Mouse (Mus musculus): ENCODE results near the gene Prkd2.

Gene Prkd2

DNA sequence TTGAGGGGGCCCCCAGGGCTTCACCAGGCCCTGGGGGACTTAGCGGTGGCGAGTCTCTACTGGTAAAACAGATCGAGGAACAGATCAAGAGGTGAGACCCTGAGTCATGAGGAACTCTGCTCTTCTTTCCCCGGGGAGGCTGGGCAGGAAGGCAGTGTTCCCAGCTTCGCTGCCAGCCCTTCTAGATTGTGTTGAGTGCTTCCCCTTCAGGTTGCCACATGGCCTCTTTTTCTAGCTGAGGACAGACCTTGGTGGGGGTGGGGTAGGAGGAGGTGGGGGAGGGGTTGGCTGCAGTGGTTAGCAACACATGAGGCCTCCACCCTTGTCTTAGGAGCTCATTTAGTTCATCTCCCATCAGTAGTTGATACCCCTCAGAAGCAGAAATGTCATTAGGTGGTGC, 16.1 kb upstream of the Prkd2 start:
- in situ Hi-C loops (cut with MboI) = no loop called here

DNA sequence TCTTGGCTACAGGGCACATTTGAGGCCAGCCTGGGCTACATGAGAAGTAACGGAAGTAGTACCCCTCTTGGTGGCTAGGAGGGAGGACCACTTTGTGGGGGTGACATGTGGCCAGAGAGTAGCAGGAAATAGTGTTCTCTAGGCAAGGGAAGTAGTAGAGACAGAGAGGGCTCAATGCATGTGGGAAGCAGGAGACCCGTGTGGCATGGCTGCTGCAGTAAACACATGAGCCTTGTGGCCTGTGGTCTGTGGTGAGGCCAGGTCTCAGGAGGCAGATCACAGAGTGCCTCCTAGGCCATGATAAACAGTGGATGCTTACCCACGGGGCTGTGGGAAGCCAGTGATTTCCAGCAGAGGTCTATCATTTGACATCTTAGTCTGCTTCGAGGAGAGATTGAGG, 15.4 kb upstream of the Prkd2 start:
- in situ Hi-C loops (cut with MboI) = no loop called here

DNA sequence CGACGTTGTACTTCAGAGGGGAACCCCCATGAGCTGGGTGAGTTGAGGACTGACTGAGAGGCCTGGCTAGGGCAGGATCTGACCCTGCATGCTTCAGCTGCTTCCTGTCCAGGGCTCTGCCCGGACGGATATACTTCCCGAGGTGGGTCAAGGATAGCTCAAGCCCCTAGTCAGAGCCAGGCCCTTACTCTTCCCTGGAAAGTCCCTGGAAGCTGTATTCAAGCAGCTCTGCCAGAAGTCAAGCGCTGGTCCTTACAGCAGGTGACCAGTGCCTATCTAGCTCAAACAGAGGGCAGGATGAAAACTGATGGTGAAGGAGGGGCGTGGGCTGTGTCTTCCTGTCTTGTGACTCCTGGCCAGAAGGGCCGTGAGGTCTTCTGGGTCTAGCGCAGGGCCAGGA, 12.3 kb upstream of the Prkd2 start:
- in situ Hi-C loops (cut with MboI) = no loop called here

DNA sequence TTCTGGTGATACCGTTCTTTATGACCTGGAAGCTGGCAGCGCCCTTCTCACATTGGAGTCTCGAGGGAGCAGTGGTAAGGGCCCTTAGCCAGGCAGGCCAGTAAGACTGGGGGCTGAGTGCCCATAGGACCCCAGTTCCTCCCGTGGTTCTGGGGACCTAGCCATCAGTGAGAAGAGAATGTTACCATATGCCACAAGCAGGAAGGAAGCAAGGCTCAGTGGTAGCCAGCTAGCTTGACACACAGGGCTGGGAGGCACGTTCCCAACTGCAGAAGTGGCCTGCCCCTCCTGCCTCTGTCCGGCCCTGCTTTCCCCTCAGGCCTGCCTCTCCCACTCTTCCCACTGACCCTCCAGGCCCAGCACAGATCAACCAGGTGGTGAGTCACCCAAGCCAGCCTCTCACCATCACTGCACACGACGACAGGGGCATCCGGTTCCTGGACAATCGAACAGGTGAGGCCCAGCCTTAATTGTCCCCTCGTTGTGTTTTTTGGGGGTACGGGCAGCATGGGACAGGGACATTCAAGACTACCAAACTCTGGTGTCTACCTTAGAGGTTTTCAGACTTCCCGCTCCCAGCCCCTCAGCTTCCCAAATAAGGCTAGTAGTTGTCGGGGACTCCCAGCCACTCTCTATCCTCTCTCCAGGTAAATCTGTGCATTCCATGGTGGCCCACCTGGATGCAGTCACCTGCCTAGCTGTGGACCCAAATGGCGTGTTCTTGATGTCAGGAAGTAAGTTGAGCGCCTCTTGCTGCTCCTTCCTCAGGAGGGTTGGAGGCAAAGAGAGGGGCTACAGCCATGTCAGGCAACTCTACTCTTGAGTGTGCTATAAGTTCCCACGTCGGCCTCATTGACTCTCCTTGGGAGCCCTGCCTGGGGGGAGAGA, 4.5 kb upstream of the Prkd2 start:
- in situ Hi-C loops (cut with MboI) = no loop called here

DNA sequence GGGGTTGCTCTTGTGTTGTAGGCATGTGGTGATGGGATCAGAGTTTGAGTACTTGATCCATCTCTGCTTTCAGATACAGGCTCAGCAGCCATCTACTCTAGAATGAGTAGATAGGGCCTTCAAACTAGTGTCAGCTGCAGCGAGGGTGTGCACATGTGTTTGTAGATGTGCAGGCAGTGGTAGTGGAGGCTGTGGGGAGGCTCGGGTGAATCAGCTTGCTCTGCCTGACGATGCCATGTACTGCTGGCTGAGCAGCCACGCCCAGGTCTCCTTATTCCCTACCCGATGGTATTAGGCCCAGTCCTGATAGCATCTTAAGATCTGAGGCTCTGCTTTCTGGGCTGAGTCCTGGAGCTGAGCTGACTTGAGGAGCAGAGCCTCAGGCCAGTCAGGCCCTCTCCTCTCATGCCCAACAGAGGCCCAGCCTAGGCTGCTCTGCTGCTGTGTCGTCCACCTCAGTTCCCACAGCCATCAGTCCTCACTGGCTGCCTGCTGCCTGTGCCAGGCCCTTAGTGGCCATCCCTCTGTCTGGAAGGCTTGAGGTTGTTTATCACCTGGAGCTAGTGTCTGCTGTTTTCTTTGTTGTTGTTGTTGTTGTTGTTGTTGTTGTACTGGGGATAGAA, 3.8 kb upstream of the Prkd2 start:
- in situ Hi-C loops (cut with MboI) = no loop called here

DNA sequence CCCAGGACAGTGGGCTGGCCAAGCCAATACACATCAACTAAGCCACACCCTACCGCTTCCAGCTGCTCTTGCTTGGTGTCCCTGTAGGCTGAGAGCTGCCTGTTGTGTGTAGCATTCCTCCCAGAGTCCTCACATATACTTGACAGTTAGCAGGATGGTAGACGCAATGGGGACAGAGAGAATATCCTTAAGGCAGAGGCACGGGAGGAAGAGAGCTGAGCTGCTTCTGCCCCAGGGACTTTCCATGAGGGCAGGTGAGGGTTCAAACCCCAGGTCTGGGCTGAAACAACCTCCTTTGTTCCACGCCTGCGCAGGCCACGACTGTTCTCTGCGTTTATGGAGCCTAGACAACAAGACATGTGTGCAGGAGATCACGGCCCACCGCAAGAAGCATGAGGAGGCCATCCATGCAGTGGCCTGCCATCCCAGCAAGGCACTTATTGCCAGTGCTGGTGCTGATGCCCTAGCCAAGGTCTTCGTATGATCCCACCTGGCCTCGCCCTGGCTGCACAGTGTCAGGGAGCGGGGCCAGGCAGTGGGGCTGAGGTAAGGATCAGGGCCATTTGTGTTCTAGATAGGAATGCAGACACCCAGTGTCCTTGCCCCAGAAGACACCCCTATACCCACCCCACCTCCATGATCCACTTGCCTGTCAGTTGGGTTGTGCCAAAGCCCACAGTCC, 3.1 kb upstream of the Prkd2 start:
- in situ Hi-C loops (cut with MboI) = no loop called here

DNA sequence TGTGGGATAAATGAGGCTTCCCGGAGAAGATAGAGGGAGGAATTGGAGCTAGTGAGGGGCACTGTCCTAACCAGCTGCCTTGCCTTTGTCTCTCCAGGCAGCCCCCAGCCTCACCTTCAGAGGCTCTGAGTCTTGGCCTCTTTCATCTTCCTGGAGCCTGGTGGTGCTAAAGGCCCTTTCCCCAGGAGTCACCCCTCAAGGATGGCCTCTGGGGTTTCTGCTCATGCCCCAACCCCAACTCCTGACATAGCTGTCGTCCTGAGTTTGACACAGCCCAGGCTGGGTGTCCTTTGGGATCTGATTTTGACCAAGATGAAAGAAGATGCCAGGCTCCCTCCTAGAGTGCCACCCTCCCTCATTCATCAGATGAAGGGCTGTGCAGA, 2.6 kb upstream of the Prkd2 start:
- in situ Hi-C loops (cut with MboI) = no loop called here

DNA sequence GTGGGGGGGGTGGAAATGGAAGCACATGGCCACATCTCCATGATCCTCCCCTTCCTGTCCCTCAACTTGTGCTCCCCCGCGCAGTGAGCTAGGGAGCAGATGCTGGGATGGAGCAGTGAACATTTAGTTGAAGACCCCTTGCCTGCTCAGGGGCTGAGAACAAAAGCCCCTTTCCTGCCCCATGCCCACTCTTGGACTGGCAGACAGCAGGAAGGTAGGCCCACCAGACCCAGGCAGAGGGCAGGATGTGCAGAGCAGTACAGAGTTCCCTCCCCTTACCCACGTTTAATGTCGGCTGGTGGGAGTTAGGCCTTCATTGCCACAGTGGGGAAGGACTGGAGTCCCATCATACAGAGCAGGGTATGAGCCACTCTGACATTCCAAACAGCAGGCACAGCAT, 1.6 kb upstream of the Prkd2 start:
- in situ Hi-C loops (cut with MboI) = no loop called here

DNA sequence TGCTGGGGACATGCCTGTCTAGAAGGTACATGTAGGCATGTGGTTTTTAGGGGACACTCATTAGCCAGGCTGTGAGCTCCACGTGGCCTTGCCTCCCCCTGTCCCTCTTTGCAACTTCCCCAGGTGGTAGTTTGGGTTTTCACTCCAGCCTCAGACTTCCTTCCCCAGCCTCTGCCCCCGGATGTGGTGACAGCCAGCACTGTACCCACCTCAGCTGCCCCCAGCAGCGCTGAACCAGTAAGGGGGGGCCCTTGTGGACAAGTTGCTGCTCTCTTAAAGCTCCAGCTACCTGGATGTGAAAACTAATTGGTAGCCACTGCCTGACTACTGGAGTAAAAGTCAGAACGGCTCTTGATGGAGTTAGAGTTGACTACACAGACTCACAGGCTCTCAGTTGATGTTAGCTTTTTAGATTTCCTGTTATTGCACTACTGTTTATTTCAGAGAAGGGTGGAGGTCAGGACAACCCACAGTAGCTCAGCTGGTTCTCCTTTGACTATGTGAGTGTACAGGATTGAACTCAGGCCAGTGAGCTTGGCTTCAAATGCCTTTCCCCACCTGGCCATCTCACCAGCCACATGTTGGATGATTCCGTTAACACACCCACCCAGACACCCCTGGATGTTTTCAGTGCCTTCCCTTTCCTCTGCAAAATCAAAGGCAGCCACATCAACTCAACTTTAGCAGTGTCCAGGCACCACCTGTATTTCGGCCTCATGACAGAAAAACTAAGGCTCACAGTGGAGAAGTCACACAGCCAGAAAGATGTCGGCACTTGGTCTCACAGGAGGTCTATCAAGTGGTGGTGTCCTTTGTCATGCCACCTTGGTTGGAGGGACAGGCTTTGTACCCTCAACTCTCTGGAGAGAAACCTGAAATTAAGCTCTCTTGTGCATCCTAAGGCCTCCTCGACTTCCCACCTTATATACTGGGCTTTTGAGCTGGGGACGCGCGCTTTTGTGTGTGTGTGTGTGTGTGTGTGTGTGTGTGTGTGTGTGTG, 841 bp upstream of the Prkd2 start:
- in situ Hi-C loops (cut with MboI) = no loop called here

DNA sequence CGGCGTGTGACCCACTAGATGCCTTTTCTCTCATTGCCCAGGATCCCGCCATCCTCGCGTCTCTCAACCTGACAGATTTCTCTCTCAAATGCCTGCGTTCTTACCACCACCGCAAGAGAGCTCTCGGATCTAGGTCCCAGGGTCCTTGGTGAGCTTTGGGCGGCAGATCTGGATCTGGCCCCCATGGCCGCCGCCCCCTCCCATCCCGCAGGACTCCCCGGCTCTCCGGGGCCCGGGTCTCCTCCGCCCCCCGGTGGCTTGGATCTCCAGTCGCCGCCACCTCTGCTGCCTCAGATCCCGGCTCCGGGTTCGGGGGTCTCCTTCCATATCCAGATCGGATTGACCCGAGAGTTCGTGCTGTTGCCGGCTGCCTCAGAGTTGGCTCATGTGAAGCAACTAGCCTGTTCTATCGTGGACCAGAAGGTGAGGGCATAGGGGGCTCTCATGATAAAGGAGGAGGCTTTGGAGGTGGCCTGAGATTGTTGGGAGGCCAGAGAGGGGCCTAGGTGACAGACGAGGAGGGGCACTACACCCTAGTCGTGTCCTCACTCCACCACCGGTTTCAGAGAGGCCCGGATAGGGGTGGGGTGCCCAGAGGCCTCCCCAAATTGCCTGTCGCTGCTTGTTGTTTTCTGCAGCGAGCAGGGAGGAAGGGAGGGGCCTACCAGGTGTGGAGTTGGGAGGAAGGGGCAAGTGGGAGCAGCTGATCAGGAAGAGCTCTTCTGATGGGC, 904 bp downstream of the Prkd2 start:
- in situ Hi-C loops (cut with MboI) = no loop called here

DNA sequence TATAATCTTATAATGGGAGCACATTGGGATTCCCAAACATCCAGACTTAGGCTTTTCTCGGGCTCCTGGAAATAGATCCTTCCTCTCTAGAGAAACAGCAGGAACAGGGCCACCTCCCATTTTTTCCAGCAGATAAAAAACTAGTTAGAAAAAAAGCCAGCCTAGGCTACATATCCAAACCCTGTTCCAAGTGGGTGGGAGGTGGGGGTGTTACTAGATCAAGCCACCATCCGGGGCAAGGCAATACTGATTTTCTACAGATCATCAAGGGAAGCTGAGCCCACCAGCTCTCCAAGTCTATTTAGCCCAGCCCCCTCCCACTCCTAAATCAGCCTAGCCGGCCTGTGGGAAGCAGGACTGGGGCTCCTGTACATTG, 2.0 kb downstream of the Prkd2 start:
- in situ Hi-C loops (cut with MboI) = no loop called here

DNA sequence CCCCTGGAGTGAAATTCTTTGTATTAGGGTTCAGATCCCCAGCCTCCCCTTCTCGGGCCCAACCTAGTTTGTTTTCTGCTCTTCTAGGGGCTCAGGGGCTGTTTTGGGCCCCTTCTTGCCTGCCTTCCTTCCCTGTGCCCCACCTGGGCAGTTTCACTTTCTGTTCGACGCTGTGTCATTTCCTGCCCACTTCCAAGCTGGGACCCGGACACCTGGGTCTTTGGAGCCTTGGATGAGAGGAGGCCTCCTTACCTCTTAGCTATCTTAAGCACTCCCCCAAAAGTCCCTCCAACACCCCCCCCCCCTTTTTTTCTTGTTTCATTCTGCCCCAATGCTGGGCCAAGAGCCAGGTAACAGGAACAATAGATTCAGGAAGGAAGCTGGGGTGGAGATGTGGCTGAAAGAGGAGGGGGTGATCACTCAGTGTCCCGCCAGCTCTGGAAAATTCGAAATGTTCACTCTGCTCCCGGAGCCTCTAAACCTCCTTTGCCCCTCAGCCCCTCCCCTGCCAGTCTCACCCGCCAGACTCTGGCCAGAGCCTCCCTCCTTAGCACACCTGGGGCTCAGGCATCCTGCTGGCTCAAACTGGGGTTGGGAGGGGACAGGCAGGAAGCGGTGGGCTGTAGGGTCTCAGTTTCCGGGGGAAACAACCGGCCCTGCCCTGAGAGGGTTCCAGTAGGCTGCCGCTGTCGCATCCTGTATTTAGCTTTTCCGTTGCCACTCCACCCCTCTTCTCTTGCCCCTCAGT, 2.5 kb downstream of the Prkd2 start:
- in situ Hi-C loops (cut with MboI) = no loop called here

DNA sequence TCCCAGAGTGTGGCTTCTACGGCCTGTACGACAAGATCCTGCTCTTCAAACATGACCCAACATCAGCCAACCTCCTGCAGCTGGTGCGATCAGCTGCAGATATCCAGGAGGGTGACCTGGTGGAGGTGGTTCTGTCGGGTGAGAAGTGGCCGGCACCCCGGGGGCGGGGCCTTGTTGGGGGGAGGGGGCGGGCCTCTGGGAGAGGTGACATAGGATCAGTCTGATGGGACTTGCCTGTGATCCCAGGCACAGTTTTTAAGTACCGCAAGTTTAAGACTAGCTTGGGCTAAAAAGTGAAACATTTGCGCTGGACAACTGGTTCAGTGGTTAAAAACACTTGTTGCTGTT, 3.1 kb downstream of the Prkd2 start:
- in situ Hi-C loops (cut with MboI) = no loop called here

DNA sequence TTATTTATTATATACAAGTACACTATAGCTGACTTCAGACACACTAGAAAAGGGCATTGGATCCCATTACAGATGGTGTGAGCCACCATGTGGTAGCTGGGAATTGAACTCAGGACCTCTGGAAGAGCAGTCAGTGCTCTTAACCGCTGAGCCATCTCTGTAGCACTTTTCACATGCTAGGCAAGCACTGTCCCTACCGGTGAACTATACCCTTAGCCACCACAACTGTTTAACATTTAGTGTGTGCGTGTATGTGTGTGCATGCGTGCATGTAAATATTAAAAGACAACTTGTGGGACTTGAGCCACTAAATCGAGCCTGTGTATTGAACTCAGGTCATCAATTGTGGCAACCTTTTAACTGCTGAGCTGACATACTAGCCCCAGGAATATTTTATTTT, 4.1 kb downstream of the Prkd2 start:
- in situ Hi-C loops (cut with MboI) = no loop called here

DNA sequence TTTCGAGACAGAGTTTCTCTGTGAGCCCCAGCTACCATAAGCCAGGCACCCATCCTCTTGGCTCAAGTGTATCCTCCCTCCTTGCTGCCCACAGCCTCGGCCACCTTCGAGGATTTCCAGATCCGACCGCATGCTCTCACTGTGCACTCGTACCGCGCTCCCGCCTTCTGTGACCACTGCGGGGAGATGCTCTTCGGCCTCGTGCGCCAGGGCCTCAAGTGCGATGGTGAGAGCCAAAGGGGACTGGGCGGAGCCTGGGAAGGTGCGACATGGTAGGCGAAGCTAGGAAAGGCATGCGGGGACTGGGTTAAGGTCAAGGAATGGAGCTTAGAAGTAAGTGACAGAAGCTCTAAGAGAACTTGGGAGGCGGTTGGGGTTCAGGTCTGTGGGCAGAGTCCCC, 4.8 kb downstream of the Prkd2 start:
- in situ Hi-C loops (cut with MboI) = no loop called here

DNA sequence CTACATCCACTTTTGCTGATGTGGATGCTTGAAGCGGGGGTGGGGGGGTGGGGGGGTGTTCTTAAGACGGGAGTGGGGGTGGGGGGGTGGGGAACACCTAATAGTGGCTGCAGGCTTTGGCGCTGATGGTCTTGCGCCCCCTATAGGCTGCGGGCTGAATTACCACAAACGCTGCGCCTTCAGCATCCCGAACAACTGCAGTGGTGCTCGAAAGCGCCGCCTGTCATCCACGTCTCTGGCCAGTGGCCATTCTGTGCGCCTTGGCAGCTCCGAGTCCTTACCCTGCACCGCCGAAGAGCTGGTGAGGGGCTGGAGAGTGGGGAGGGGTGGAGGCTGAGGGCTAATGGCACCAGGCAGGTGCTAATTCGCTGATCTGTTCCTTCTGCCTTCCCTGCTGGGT, 5.9 kb downstream of the Prkd2 start:
- in situ Hi-C loops (cut with MboI) = no loop called here

DNA sequence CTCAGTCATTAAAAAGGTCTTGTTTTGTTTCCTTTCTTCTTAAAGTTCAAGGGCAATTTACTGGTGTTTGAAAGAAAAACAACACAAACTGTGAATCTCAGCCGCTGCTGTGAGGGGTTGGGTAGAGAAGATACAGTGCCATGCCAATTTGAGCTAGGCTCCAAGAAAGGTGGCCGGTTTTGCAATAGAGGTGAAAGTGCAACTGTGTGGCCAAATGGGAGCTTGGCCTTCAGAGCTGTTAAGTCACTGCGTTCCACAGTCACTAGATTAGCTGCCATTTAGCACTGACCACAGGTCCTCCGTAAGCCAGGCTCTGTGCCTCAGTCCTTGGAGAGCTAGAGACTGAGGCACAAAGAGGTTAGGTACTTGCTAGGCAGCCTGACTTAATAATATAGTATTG, 8.9 kb downstream of the Prkd2 start:
- in situ Hi-C loops (cut with MboI) = no loop called here

DNA sequence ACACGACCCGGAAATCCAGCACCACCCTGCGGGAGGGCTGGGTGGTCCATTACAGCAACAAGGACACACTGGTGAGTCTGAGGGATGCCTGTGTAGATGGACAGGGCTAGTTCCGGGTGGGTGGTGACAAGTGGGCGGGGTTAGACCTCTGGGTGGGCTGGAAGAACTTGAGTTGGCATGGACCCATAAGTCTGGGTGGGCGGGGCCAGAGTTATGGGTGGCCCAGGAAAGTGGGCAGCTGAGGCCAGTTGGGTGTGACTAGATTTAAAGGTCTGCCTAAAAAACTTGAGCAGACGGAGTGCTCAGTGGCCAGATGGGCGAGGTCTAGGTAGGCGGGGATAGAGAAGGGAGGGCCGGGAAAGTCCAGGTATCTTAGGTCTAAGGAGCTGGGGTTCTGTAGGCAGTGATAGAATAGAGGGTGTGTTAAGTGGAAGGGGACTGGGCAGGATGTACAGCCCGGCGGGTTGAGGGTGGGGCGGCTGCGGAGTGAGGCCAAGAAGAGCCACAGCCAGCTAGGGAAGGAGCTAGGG, 10.7 kb downstream of the Prkd2 start:
- in situ Hi-C loops (cut with MboI) = no loop called here

DNA sequence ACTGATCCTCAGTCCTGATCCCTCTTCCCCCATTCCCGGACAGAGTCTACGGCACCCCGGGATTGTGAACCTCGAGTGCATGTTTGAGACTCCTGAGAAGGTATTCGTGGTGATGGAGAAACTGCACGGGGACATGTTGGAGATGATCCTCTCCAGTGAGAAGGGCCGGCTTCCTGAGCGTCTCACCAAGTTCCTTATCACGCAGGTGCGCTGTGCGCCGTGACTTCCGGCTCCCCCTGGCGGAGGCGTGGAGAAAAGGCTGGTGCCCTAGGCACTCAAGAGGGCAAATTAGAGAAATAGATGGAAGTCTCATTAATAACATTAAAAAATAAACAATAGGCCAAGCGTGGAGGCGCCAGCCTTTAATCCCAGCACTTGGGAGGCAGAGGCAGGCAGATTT, 15.6 kb downstream of the Prkd2 start:
- in situ Hi-C loops (cut with MboI) = loop anchor here (5.0 kb wide), 1 partner anchor 41 kb away; the partner anchor contains the start of genes Fkrp and Strn4

Data from mature B cell (primary cell).